Mouse (Mus musculus): ENCODE results near the gene Mad2l2. TPM values are rescaled to one million over a fixed set of nuclear protein-coding genes. Genes with fewer than 3 reads are reported as not detected.

Gene Mad2l2
- polyA plus RNA-seq, 2 experiments = 55.9 to 66.0 TPM

GRCm38 (mm10) chr4:148089166-148089565 lies 41.0 kb upstream of the Mad2l2 start:
- no peak for TF ChIP-seq POLR2A (IDR thresholded peaks at IDR 0.05; ENCODE audit: borderline replicate concordance, extremely low read depth, insufficient read depth, insufficient read length)
- Histone ChIP-seq H3K4me2 (replicated peaks; ENCODE audit: low read depth, low read length, severe bottlenecking) (no peak overlapping the region), H3K9ac (ENCODE audit: low read depth, low read length, severe bottlenecking) (no peak overlapping the region), H3K27me3 (ENCODE audit: control insufficient read depth, insufficient read depth, low read length) (no peaks in the 10 kb centered on the region), H3K27ac (replicated peaks; ENCODE audit: low read depth, low read length) (no peak overlapping the region), H3K4me3 (replicated peaks; ENCODE audit: low read length) (no peak overlapping the region), H3K4me1 (ENCODE audit: control insufficient read depth, insufficient read depth, low read length) (0 out of 2 replicates have a peak, but pooled peaks cover 13% of the 10 kb centered on the region), H3K9me3 (ENCODE audit: control insufficient read depth, low read length) (no peaks in the 10 kb centered on the region), H3K36me3 (ENCODE audit: control insufficient read depth, insufficient read depth, low read length) (no peaks in the 10 kb centered on the region)
- ATAC-seq (ENCODE audit: low FRiP score, low read depth) = no peak
- WGBS = 67% methylated on average over 4 of the region's 4 CpGs
- DNase-seq (ENCODE audit: low spot score) = no peak

GRCm38 (mm10) chr4:148091181-148091580 lies 39.0 kb upstream of the Mad2l2 start:
- 95% methylated on average over 1 of the region's 1 CpGs for WGBS
- H3K27me3 ChIP-seq (ENCODE audit: control insufficient read depth, insufficient read depth, low read length) = no peaks in the 10 kb centered on the region
- H3K4me3 ChIP-seq (replicated peaks; ENCODE audit: low read length) = no peak overlapping the region
- H3K4me1 ChIP-seq (ENCODE audit: control insufficient read depth, insufficient read depth, low read length) = 0 out of 2 replicates have a peak, but pooled peaks cover 10% of the 10 kb centered on the region
- no peak for TF ChIP-seq POLR2A (IDR thresholded peaks at IDR 0.05; ENCODE audit: borderline replicate concordance, extremely low read depth, insufficient read depth, insufficient read length)
- DNase-seq (ENCODE audit: low spot score) = no peak
- no peak overlapping the region for H3K9ac ChIP-seq (ENCODE audit: low read depth, low read length, severe bottlenecking)
- no peaks in the 10 kb centered on the region for H3K9me3 ChIP-seq (ENCODE audit: control insufficient read depth, low read length)
- H3K27ac ChIP-seq (replicated peaks; ENCODE audit: low read depth, low read length) = no peak overlapping the region
- H3K4me2 ChIP-seq (replicated peaks; ENCODE audit: low read depth, low read length, severe bottlenecking) = no peak overlapping the region
- no peak for ATAC-seq (ENCODE audit: low FRiP score, low read depth)
- H3K36me3 ChIP-seq (ENCODE audit: control insufficient read depth, insufficient read depth, low read length) = no peaks in the 10 kb centered on the region

- Histone ChIP-seq H3K4me2 (replicated peaks; ENCODE audit: low read depth, low read length, severe bottlenecking) (no peak overlapping the region), H3K27me3 (ENCODE audit: control insufficient read depth, insufficient read depth, low read length) (no peaks in the 10 kb centered on the region), H3K9ac (ENCODE audit: low read depth, low read length, severe bottlenecking) (no peak overlapping the region), H3K27ac (replicated peaks; ENCODE audit: low read depth, low read length) (no peak overlapping the region), H3K4me3 (replicated peaks; ENCODE audit: low read length) (no peak overlapping the region), H3K4me1 (ENCODE audit: control insufficient read depth, insufficient read depth, low read length) (0 out of 2 replicates have a peak, but pooled peaks cover 2% of the 10 kb centered on the region), H3K36me3 (ENCODE audit: control insufficient read depth, insufficient read depth, low read length) (no peaks in the 10 kb centered on the region), H3K9me3 (ENCODE audit: control insufficient read depth, low read length) (no peaks in the 10 kb centered on the region)
- DNase-seq (ENCODE audit: low spot score) = no peak
- WGBS = 88% methylated on average over 11 of the region's 11 CpGs
- no peak for ATAC-seq (ENCODE audit: low FRiP score, low read depth)
- no peak for TF ChIP-seq POLR2A (IDR thresholded peaks at IDR 0.05; ENCODE audit: borderline replicate concordance, extremely low read depth, insufficient read depth, insufficient read length)
Observed at GRCm38 (mm10) chr4:148092551-148093271, 37.5 kb upstream of the Mad2l2 start.

- Histone ChIP-seq H3K36me3 (ENCODE audit: control insufficient read depth, insufficient read depth, low read length) (no peaks in the 10 kb centered on the region), H3K4me2 (replicated peaks; ENCODE audit: low read depth, low read length, severe bottlenecking) (no peak overlapping the region), H3K9ac (ENCODE audit: low read depth, low read length, severe bottlenecking) (no peak overlapping the region), H3K27me3 (ENCODE audit: control insufficient read depth, insufficient read depth, low read length) (no peaks in the 10 kb centered on the region), H3K9me3 (ENCODE audit: control insufficient read depth, low read length) (no peaks in the 10 kb centered on the region), H3K4me3 (replicated peaks; ENCODE audit: low read length) (no peak overlapping the region), H3K27ac (replicated peaks; ENCODE audit: low read depth, low read length) (no peak overlapping the region), H3K4me1 (ENCODE audit: control insufficient read depth, insufficient read depth, low read length) (no peaks in the 10 kb centered on the region)
- WGBS = 84% methylated on average over 5 of the region's 5 CpGs
- no peak for DNase-seq (ENCODE audit: low spot score)
- no peak for TF ChIP-seq POLR2A (IDR thresholded peaks at IDR 0.05; ENCODE audit: borderline replicate concordance, extremely low read depth, insufficient read depth, insufficient read length)
- no peak for ATAC-seq (ENCODE audit: low FRiP score, low read depth)
Observed at GRCm38 (mm10) chr4:148094161-148094560, 36.0 kb upstream of the Mad2l2 start.

GRCm38 (mm10) chr4:148095081-148095480 lies 35.1 kb upstream of the Mad2l2 start:
- DNase-seq (ENCODE audit: low spot score) (no peak), ATAC-seq (ENCODE audit: low FRiP score, low read depth) (no peak)
- no peaks in the 10 kb centered on the region for H3K36me3 ChIP-seq (ENCODE audit: control insufficient read depth, insufficient read depth, low read length)
- WGBS = 84% methylated on average over 4 of the region's 4 CpGs
- H3K4me3 ChIP-seq (replicated peaks; ENCODE audit: low read length) = no peak overlapping the region
- no peaks in the 10 kb centered on the region for H3K9me3 ChIP-seq (ENCODE audit: control insufficient read depth, low read length)
- no peak overlapping the region for H3K4me2 ChIP-seq (replicated peaks; ENCODE audit: low read depth, low read length, severe bottlenecking)
- TF ChIP-seq POLR2A (IDR thresholded peaks at IDR 0.05; ENCODE audit: borderline replicate concordance, extremely low read depth, insufficient read depth, insufficient read length) = no peak
- no peaks in the 10 kb centered on the region for H3K27me3 ChIP-seq (ENCODE audit: control insufficient read depth, insufficient read depth, low read length)
- H3K9ac ChIP-seq (ENCODE audit: low read depth, low read length, severe bottlenecking) = no peak overlapping the region
- no peaks in the 10 kb centered on the region for H3K4me1 ChIP-seq (ENCODE audit: control insufficient read depth, insufficient read depth, low read length)
- H3K27ac ChIP-seq (replicated peaks; ENCODE audit: low read depth, low read length) = no peak overlapping the region
